Comparison of ENCODE assay signal across 21 mouse cellular contexts in the genomic region with DNA sequence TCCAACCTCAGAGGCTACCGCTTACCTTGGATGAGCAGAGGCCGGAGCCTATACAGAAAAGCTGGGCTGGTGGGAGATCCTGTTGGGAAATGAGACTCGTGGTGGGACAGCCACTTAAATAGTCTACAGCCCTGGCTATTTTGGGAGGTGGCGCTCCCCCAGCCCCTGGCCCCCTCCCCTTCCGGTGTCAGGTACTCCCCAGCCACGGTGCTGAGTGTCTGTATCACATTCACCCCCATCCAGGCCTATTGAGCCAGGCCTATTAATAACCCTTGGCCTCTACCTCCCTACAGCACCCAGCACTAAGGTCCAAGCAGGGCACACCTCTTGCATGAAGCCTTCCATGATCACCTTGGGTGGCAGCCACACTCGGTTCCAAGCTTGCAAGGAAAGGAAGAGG. TPM values are rescaled to one million over a fixed set of nuclear protein-coding genes. Genes with fewer than 3 reads are reported as not detected.
DNase-seq lines count a peak whose midpoint lies in the region; ATAC-seq and TF ChIP-seq lines count a peak whose summit lies in the region.
"Had no signal": no experiment of that assay in that cellular context is flagged by ENCODE, and none has a peak within 500 bp of the region (broad histone marks: within the 10 kb centered on the region; RNA-seq: fewer than 3 reads in every experiment).

A gene (minus strand): TSS at position 89 of the 400 bp plus-strand sequence.

- H3K4me2 ChIP-seq in kidney, embryonic 16.5 days (replicated peaks; ENCODE audit: low read depth, low read length), result no peak within 1 kb of the TSS
- H3K4me2 ChIP-seq: forebrain, embryonic 13.5 days; heart, embryonic 12.5 days; limb, embryonic 12.5 days; midbrain, embryonic 11.5 days had no signal

- WGBS in kidney, adult 2 months, result 80% methylated on average over 7 of the region's 7 CpGs
- 82% methylated on average over 7 of the region's 7 CpGs for WGBS in kidney, embryonic 16.5 days

- H3K27ac ChIP-seq in kidney, adult 2 months (ENCODE audit: insufficient read depth, low read depth, low read length), result no peak within 1 kb of the TSS
- no peak within 1 kb of the TSS for H3K27ac ChIP-seq in kidney, embryonic 16.5 days (ENCODE audit: low read length)
- H3K27ac ChIP-seq: forebrain, embryonic 13.5 days; kidney, postnatal 0 days; limb, embryonic 12.5 days; liver, embryonic 14.5 days had no signal

- no peak for TF ChIP-seq CTCF in kidney, adult 2 months (conservative IDR thresholded peaks at IDR 0.05; ENCODE audit: insufficient read depth, insufficient read length, low read depth, low read length)

- TF ChIP-seq POLR2A in kidney, adult 2 months (IDR thresholded peaks at IDR 0.05; ENCODE audit: low read depth, low read length), result no peak

- no peak within 1 kb of the TSS for H3K9ac ChIP-seq in kidney, embryonic 16.5 days (replicated peaks; ENCODE audit: low read length)
- H3K9ac ChIP-seq: forebrain, embryonic 13.5 days; heart, embryonic 12.5 days; limb, embryonic 12.5 days; liver, embryonic 14.5 days had no signal

- no peaks in the 10 kb centered on the region for H3K27me3 ChIP-seq in kidney, adult 2 months (replicated peaks; ENCODE audit: control insufficient read depth, insufficient read depth, low read length)
- H3K27me3 ChIP-seq in kidney, embryonic 16.5 days (ENCODE audit: insufficient read depth, low read length), result peaks cover 38% of the 10 kb centered on the region
- peaks cover 77% of the 10 kb centered on the region for H3K27me3 ChIP-seq in megakaryocyte, embryonic 14.5 days (replicated peaks)

- H3K9me3 ChIP-seq in kidney, embryonic 16.5 days (ENCODE audit: low read length), result 0 out of 2 replicates have a peak, but pooled peaks cover 4% of the 10 kb centered on the region
- peaks cover 31% of the 10 kb centered on the region for H3K9me3 ChIP-seq in megakaryocyte, embryonic 14.5 days

- ATAC-seq in kidney, embryonic 16.5 days (ENCODE audit: low FRiP score, low TSS enrichment), result no peak
- no peak for ATAC-seq in megakaryocyte, adult 5-6 weeks (ENCODE audit: poor library complexity, severe bottlenecking)
- ATAC-seq: forebrain, embryonic 13.5 days; inflammation-experienced regulatory T-cells, adult 6 months had no signal

- no peaks in the 10 kb centered on the region for H3K4me1 ChIP-seq in kidney, adult 2 months (ENCODE audit: control insufficient read depth, insufficient read depth, low read length)
- 0 out of 2 replicates have a peak, but pooled peaks cover 7% of the 10 kb centered on the region for H3K4me1 ChIP-seq in kidney, embryonic 16.5 days (ENCODE audit: insufficient read depth, low read length)
- peaks cover 26% of the 10 kb centered on the region for H3K4me1 ChIP-seq in megakaryocyte, embryonic 14.5 days

- no peak for DNase-seq in kidney, adult 2 months
- DNase-seq in gastrocnemius, postnatal 4 days (ENCODE audit: low spot score in 2 of 2), result no peak
- no peak for DNase-seq in right cerebral cortex, postnatal 4 days
- no peak for DNase-seq in testis, postnatal 14 days (ENCODE audit: low spot score)
- DNase-seq: cerebellum, adult 8-10 months; embryo, embryonic 11 days; heart, postnatal 36 days; lung, postnatal 10 days; thymus, postnatal 25 days had no signal

- H3K4me3 ChIP-seq in kidney, adult 2 months (ENCODE audit: insufficient read depth, low read depth, low read length), result no peak within 1 kb of the TSS
- H3K4me3 ChIP-seq in kidney, embryonic 16.5 days (ENCODE audit: low read length), result no peak within 1 kb of the TSS
- peak within 1 kb of the TSS; percentile 29 for H3K4me3 ChIP-seq in megakaryocyte, embryonic 14.5 days (replicated peaks)
- H3K4me3 ChIP-seq: forebrain, embryonic 13.5 days; heart, embryonic 12.5 days; limb, embryonic 12.5 days had no signal

- H3K36me3 ChIP-seq in kidney, adult 2 months (ENCODE audit: control insufficient read depth, insufficient read depth, low read length), result no peaks in the 10 kb centered on the region
- H3K36me3 ChIP-seq in kidney, embryonic 16.5 days (ENCODE audit: insufficient read depth, low read length), result no peaks in the 10 kb centered on the region
- H3K36me3 ChIP-seq in megakaryocyte, embryonic 14.5 days (replicated peaks; ENCODE audit: low read length), result no peaks in the 10 kb centered on the region
- H3K36me3 ChIP-seq: heart, embryonic 12.5 days; limb, embryonic 12.5 days had no signal

RNA-seq across cellular contexts. Expression of the gene that starts here (rescaled TPM):
- polyA plus RNA-seq in kidney, adult 2 months (2012; rRNA removed), result 16.8 and 53.3 TPM in 2 replicates
- polyA plus RNA-seq in kidney, embryonic 16.5 days (2015; fragmentation: Nextera tagmentation; extraction: Ambion mirVana), result 0.44 TPM in 1 of 2 replicates, not detected in the other
- polyA plus RNA-seq in megakaryocyte, embryonic 14.5 days (2012; ENCODE audit: insufficient read depth, low replicate concordance), result not detected in 2 replicates
- total RNA-seq in megakaryocyte, adult 5-6 weeks (2015), result not detected in 2 replicates
- total RNA-seq in megakaryocyte, adult 5-6 weeks (2017), result not detected in 2 replicates
- 100 to 1,000 TPM; 716 to 864 TPM for total RNA-seq in gastrocnemius, postnatal 4 days (2021)
- total RNA-seq: ES-E14 had no signal
- polyA plus RNA-seq: forebrain, embryonic 13.5 days; inflammation-experienced regulatory T-cells, adult 6 months; limb, embryonic 12.5 days; liver, embryonic 14.5 days; midbrain, embryonic 11.5 days; spleen, adult 2 months had no signal

Comparison
In these comparisons a context has a peak if more than half of its experiments do, and no peak if none do; other contexts are left out.
1. RNA of the gene that starts here (total RNA-seq): 716 to 864 TPM in gastrocnemius, postnatal 4 days; not detected in megakaryocyte, adult 5-6 weeks; every median in the first group is over 100 times any median in the second.
2. RNA of the gene that starts here (polyA plus RNA-seq): 16.8 to 53.3 TPM in kidney, adult 2 months; 0.44 TPM in kidney, embryonic 16.5 days and not detected in megakaryocyte, embryonic 14.5 days; every median in the first group is over 10 times any median in the second.